Mouse (Mus musculus) layer of hippocampus, postnatal 25 days (tissue): Measurements from ENCODE around the gene Sgca. TPM values are rescaled to one million over a fixed set of nuclear protein-coding genes. Genes with fewer than 3 reads are reported as not detected.
"Not testable (repeated sequence)": the region's sequence is repeated elsewhere in the genome, so short reads cannot be mapped to it uniquely, and the experiment has no call there.

ENCODE experiments used
- DNase-seq, 2 experiments: peaks; one replicate each; pipeline ENCODE4 v3.0.0; 2022; ENCODE audit warnings: mixed read lengths in 2 of 2, low spot score in 1 of 2; ENCODE audit errors: extremely low spot score in 1 of 2
- total RNA-seq, 2 experiments: library from RNA; stranded (reverse); gene quantifications; 2 replicates each; pipeline ENCODE4 v1.2.3; 2021

Gene Sgca
- total RNA-seq: under 1 TPM; 0.44 to 0.45 TPM

- no peak for DNase-seq
Measured at GRCm38 (mm10) chr11:94976199-94976598, at the start of gene Sgca. Sgca (minus strand) TSS chr11:94976327.

- no peak for DNase-seq
Measured at GRCm38 (mm10) chr11:95025227-95026012, 49.3 kb upstream of the Sgca start.

- DNase-seq: peak in 1 of 2 experiments; percentile 37
Measured at GRCm38 (mm10) chr11:95024439-95025184, 48.5 kb upstream of the Sgca start.

GRCm38 (mm10) chr11:95023481-95023880 is 47.4 kb upstream of the Sgca start:
- DNase-seq: no peak

GRCm38 (mm10) chr11:95022237-95022992 is 46.3 kb upstream of the Sgca start:
- no peak for DNase-seq

GRCm38 (mm10) chr11:95015484-95015883 is 39.4 kb upstream of the Sgca start:
- DNase-seq: no peak

GRCm38 (mm10) chr11:95012487-95012886 is 36.4 kb upstream of the Sgca start:
- no peak for DNase-seq

- DNase-seq: no peak
Measured at GRCm38 (mm10) chr11:95012075-95012474, 35.9 kb upstream of the Sgca start.

- DNase-seq: no peak
Measured at GRCm38 (mm10) chr11:95011416-95011815, 35.3 kb upstream of the Sgca start.

- DNase-seq: not testable (repeated sequence)
Measured at GRCm38 (mm10) chr11:95010841-95011403, 34.8 kb upstream of the Sgca start.

GRCm38 (mm10) chr11:95010141-95010739 is 34.1 kb upstream of the Sgca start:
- peak in 1 of 2 experiments; percentile 41 for DNase-seq

GRCm38 (mm10) chr11:95009629-95010014 is 33.5 kb upstream of the Sgca start, which contains the start of gene Samd14:
Samd14 (plus strand) TSS chr11:95009879.
- peak; percentile 54 to 60 for DNase-seq

- DNase-seq: no peak
Measured at GRCm38 (mm10) chr11:95008661-95009628, 32.8 kb upstream of the Sgca start.

- no peak for DNase-seq
Measured at GRCm38 (mm10) chr11:95007418-95007817, 31.3 kb upstream of the Sgca start.

GRCm38 (mm10) chr11:95006525-95007219 is 30.5 kb upstream of the Sgca start:
- DNase-seq: peak in 1 of 2 experiments; percentile 65

- no peak for DNase-seq
Measured at GRCm38 (mm10) chr11:95006038-95006437, 29.9 kb upstream of the Sgca start.

- DNase-seq: no peak
Measured at GRCm38 (mm10) chr11:95004937-95005198, 28.7 kb upstream of the Sgca start.

- DNase-seq: no peak
Measured at GRCm38 (mm10) chr11:95004136-95004936, 28.2 kb upstream of the Sgca start.
